Mouse (Mus musculus) neural tube, embryonic 14.5 days (tissue): Measurements from ENCODE around the gene Ppp1r8. TPM values are rescaled to one million over a fixed set of nuclear protein-coding genes. Genes with fewer than 3 reads are reported as not detected.

Experiments
- ATAC-seq: fragments of 200-750 bp; cut with Nextera tagmentation; 2 replicates; pipeline ENCODE4 v1.8.0; 2017; ENCODE audit warnings: low read depth, mild to moderate bottlenecking, moderate TSS enrichment, moderate library complexity
- H3K27ac ChIP-seq: fragments of 300-500 bp; sonication (generic); 2 replicates; pipeline ENCODE4 v1.5.1; 2014; ENCODE audit warnings: low read depth, mild to moderate bottlenecking, control low read depth, low read length, moderate library complexity, mixed read lengths
- H3K27me3 ChIP-seq: fragments of 300-500 bp; sonication (generic); 2 replicates; pipeline ENCODE4 v1.6.1; 2014; ENCODE audit warnings: low read length; ENCODE audit not compliant: control insufficient read depth, insufficient read depth
- H3K36me3 ChIP-seq: fragments of 300-500 bp; sonication (generic); 2 replicates; pipeline ENCODE4 v1.6.1; 2014; ENCODE audit warnings: low read length, mixed read lengths; ENCODE audit not compliant: control insufficient read depth, insufficient read depth
- H3K4me1 ChIP-seq: fragments of 300-500 bp; sonication (generic); 2 replicates; pipeline ENCODE4 v1.6.1; 2014; ENCODE audit warnings: low read length; ENCODE audit not compliant: control insufficient read depth, insufficient read depth
- H3K4me2 ChIP-seq: fragments of 300-500 bp; sonication (generic); 2 replicates; pipeline ENCODE4 v1.6.1; 2014; ENCODE audit warnings: mild to moderate bottlenecking, low read depth, low read length, control low read depth
- H3K4me3 ChIP-seq: fragments of 300-500 bp; sonication (generic); 2 replicates; pipeline ENCODE4 v1.5.1; 2014; ENCODE audit warnings: low read depth, low read length, control low read depth, mixed read lengths
- H3K9ac ChIP-seq: fragments of 300-500 bp; sonication (generic); replicated peaks from 2 replicates; pipeline ENCODE4 v1.6.1; 2014; ENCODE audit warnings: low read depth, mild to moderate bottlenecking, control low read depth, low read length, mixed read lengths
- H3K9me3 ChIP-seq: fragments of 300-500 bp; sonication (generic); 2 replicates; pipeline ENCODE4 v1.6.1; 2016; ENCODE audit warnings: low read length; ENCODE audit not compliant: control insufficient read depth
- WGBS: fragments of 180-500 bp; shearing (Covaris S2); extraction: QIAGEN DNeasy Blood & Tissue Kit; methylation state at CpG from one replicate; pipeline ENCODE4 v1.1.7; 2014; 5-methylcytosine and 5-hydroxymethylcytosine counted together
- polyA plus RNA-seq: library from polyadenylated mRNA; unstranded; fragments of >200 nt; fragmentation: Nextera tagmentation; extraction: Ambion mirVana; gene quantifications from 2 replicates; pipeline ENCODE4 v1.2.1, GENCODE M21; 2014

Ppp1r8 gene
- polyA plus RNA-seq, 1 experiment from 2014 or later: 52.6 TPM

DNA sequence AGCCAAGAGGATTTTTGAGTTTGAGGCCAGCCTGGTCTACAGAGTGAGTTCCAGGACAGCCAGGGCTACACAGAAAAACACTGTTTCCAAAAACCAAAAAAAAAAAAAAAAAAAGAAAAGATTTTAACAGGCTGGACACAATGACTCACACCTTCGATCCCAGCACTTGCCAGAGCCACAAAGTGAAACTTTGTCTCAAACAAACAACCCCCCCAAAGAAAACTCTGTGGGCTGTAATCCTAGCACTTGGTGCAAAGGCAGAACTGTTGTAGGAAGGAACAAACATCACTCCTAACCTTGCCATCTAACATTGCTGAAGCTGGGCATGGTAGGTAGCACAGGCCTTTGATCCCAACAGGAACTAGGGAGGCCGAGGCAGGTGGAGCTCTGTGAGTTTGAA is 21.9 kb upstream of the Ppp1r8 start:
- no peak overlapping the region for H3K27ac ChIP-seq
- H3K9ac ChIP-seq: no peak overlapping the region
- peaks cover 60% of the 10 kb centered on the region for H3K36me3 ChIP-seq
- H3K4me1 ChIP-seq: no peaks in the 10 kb centered on the region
- H3K27me3 ChIP-seq: no peaks in the 10 kb centered on the region
- H3K4me2 ChIP-seq: no peak overlapping the region
- no peak for ATAC-seq
- no peak overlapping the region for H3K4me3 ChIP-seq
- 100% methylated on average over 2 of the region's 2 CpGs for WGBS
- no peaks in the 10 kb centered on the region for H3K9me3 ChIP-seq

- ATAC-seq: no peak
- H3K27ac ChIP-seq: no peak overlapping the region
- no peak overlapping the region for H3K9ac ChIP-seq
- H3K4me3 ChIP-seq: no peak overlapping the region
- peaks cover 59% of the 10 kb centered on the region for H3K36me3 ChIP-seq
- no peaks in the 10 kb centered on the region for H3K27me3 ChIP-seq
- 95% methylated on average over 13 of the region's 13 CpGs for WGBS
- no peak overlapping the region for H3K4me2 ChIP-seq
- no peaks in the 10 kb centered on the region for H3K4me1 ChIP-seq
- no peaks in the 10 kb centered on the region for H3K9me3 ChIP-seq
Measured at GRCm38 (mm10) chr4:132863012-132863411, 20.0 kb upstream of the Ppp1r8 start.

GRCm38 (mm10) chr4:132860880-132861279 is 17.9 kb upstream of the Ppp1r8 start:
- Histone ChIP-seq H3K9me3 (no peaks in the 10 kb centered on the region), H3K27ac (no peak overlapping the region), H3K4me3 (no peak overlapping the region), H3K9ac (no peak overlapping the region), H3K4me1 (no peaks in the 10 kb centered on the region), H3K36me3 (peaks cover 63% of the 10 kb centered on the region), H3K27me3 (no peaks in the 10 kb centered on the region), H3K4me2 (no peak overlapping the region)
- no peak for ATAC-seq
- 100% methylated on average over 1 of the region's 1 CpGs for WGBS

DNA sequence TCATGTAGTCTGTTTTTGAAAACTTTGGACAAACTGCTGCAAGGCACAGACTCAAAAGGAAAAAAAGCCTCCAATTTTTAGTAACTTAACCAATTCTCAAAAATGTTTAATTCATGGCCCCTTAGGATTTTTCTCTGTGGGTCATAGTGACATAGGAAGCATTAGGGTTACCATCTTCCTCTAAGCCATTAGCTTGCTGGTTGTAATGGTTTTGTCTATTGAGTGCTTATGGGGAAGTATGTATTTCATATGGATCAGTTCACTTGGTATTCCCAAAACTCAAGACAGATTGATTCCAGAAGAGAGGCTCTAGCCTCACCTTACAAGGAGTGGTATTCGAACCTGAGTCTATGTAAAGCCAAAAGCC is 719 bp upstream of the Ppp1r8 start:
- peaks cover 7% of the 10 kb centered on the region for H3K4me1 ChIP-seq
- peak overlapping the region; percentile 82 for H3K27ac ChIP-seq
- peaks cover 13% of the 10 kb centered on the region for H3K36me3 ChIP-seq
- H3K4me2 ChIP-seq: peak overlapping the region; percentile 79
- WGBS: 85% methylated on average over 1 of the region's 1 CpGs
- ATAC-seq: no peak
- H3K9me3 ChIP-seq: no peaks in the 10 kb centered on the region
- peak overlapping the region; percentile 83 for H3K4me3 ChIP-seq
- no peaks in the 10 kb centered on the region for H3K27me3 ChIP-seq
- peak overlapping the region; percentile 91; the same call in 1 of the 2 replicates for H3K9ac ChIP-seq

DNA sequence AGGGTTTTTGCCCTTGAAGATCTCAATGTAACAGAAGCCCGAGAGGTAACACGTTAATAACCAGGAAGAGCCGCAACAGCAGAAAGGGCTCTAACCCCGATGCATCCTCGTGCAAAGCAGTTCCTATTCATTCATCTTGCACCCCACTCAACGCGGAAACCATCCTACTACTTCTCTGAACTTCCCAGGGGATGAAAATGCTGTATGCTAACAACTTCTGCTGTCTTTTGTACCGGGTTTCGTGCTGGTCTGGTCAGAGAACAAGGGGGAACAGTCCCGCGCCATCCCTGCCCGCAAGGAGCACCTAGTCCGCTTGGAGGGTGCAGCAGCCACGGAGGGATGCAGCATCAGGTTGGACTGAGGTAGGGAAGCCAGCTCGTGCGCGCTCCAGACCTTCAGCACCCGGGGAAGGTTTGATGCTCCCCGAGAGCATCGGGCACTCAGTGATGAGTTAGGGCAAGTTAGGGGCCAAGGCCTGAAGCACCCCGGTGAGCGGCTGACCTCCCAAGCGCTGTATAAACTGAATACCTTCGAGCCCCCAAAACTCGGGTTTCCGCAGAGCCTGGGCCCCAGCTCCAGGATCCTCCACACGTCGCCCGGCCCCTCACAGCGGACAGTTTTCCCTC is 575 bp downstream of the Ppp1r8 start:
- Histone ChIP-seq H3K4me1 (peaks cover 7% of the 10 kb centered on the region), H3K9me3 (no peaks in the 10 kb centered on the region), H3K27me3 (no peaks in the 10 kb centered on the region), H3K4me3 (peak overlapping the region; percentile 83), H3K27ac (peak overlapping the region; percentile 82), H3K9ac (peak overlapping the region; percentile 91), H3K4me2 (peak overlapping the region; percentile 79), H3K36me3 (peaks cover 18% of the 10 kb centered on the region)
- WGBS: under 1% methylated on average over 30 of the region's 30 CpGs
- peak; percentile 62 for ATAC-seq

DNA sequence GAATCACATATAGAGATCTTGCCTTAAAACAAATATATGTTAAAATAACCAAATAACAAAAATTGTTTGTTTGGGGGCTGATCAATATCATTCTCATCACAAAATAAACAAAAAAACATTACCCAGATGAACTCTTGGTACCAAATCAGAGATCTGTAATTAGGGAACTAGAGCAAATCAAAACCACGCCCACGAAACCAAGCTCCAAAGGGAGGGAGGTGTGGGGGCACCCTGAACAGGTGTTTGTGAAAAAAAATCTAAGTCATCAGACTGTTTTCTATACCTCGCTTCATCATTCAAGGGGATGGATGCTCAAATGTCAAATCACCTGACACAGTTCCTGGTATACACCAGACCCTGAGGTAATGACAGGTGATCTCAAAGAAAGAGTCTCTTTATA is 1.5 kb downstream of the Ppp1r8 start:
- Histone ChIP-seq H3K4me1 (peaks cover 7% of the 10 kb centered on the region), H3K4me2 (peak overlapping the region; percentile 79), H3K27me3 (no peaks in the 10 kb centered on the region), H3K9me3 (no peaks in the 10 kb centered on the region), H3K27ac (no peak overlapping the region), H3K9ac (peak overlapping the region; percentile 91; the same call in 1 of the 2 replicates), H3K36me3 (peaks cover 18% of the 10 kb centered on the region), H3K4me3 (peak overlapping the region; percentile 83)
- no peak for ATAC-seq
- WGBS: 87% methylated on average over 3 of the region's 3 CpGs

GRCm38 (mm10) chr4:132823614-132824366 is 19.2 kb downstream of the Ppp1r8 start:
- no peak overlapping the region for H3K27ac ChIP-seq
- no peak for ATAC-seq
- H3K4me1 ChIP-seq: no peaks in the 10 kb centered on the region
- H3K4me3 ChIP-seq: no peak overlapping the region
- no peak overlapping the region for H3K4me2 ChIP-seq
- no peak overlapping the region for H3K9ac ChIP-seq
- WGBS: 72% methylated on average over 8 of the region's 8 CpGs
- peaks cover 31% of the 10 kb centered on the region for H3K36me3 ChIP-seq
- no peaks in the 10 kb centered on the region for H3K27me3 ChIP-seq
- H3K9me3 ChIP-seq: no peaks in the 10 kb centered on the region; the same call in 1 of the 2 replicates

DNA sequence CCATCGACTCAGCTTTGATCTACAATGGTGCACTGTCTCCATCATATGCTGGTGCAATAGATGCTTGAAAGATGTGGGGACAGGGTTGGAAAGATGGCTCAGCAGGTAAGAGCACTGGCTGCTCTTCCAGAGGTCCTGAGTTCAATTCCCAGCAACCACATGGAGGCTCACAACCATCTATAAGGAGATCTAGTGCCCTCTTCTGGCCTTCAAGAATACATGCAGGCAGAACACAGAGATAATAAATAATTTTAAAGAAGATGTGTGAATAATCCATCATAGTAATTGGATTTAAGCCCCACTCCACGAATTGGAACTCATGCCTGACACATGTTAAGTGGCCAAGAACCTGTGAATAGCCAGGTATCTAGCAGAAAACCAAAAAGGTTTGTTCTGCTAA is 24.5 kb downstream of the Ppp1r8 start:
- Histone ChIP-seq H3K27me3 (no peaks in the 10 kb centered on the region), H3K9ac (no peak overlapping the region), H3K4me1 (no peaks in the 10 kb centered on the region), H3K4me2 (no peak overlapping the region), H3K4me3 (no peak overlapping the region), H3K9me3 (no peaks in the 10 kb centered on the region; the same call in 1 of the 2 replicates), H3K36me3 (no peaks in the 10 kb centered on the region), H3K27ac (no peak overlapping the region)
- 59% methylated on average over 2 of the region's 2 CpGs for WGBS
- ATAC-seq: no peak

GRCm38 (mm10) chr4:132816855-132817254 is 26.1 kb downstream of the Ppp1r8 start:
- no peak overlapping the region for H3K27ac ChIP-seq
- no peak for ATAC-seq
- 57% methylated on average over 2 of the region's 2 CpGs for WGBS

More at GRCm38 (mm10) chr4:132816855-132817254, 26.1 kb downstream of the Ppp1r8 start:
- no peak overlapping the region for H3K4me2 ChIP-seq
- H3K4me1 ChIP-seq: no peaks in the 10 kb centered on the region
- H3K9ac ChIP-seq: no peak overlapping the region
- no peaks in the 10 kb centered on the region for H3K36me3 ChIP-seq
- no peaks in the 10 kb centered on the region for H3K27me3 ChIP-seq
- H3K9me3 ChIP-seq: no peaks in the 10 kb centered on the region; the same call in 1 of the 2 replicates
- H3K4me3 ChIP-seq: no peak overlapping the region
